18 mouse cellular contexts compared by ENCODE assay signal in genomic region chr1:171969221-171969620, GRCm38 (mm10). TPM values are rescaled to one million over a fixed set of nuclear protein-coding genes. Genes with fewer than 3 reads are reported as not detected.
"Had no signal": no experiment of that assay in that cellular context is flagged by ENCODE, and none has a peak within 500 bp of the region (broad histone marks: within the 10 kb centered on the region; RNA-seq: fewer than 3 reads in every experiment).

No protein-coding gene starts in this region.

- H3K9me3 ChIP-seq: neural tube, embryonic 15.5 days; stomach, embryonic 15.5 days had no signal

- H3K27ac ChIP-seq: neural tube, embryonic 15.5 days; stomach, embryonic 15.5 days; stomach, postnatal 0 days had no signal

- H3K4me3 ChIP-seq: neural tube, embryonic 15.5 days; stomach, embryonic 15.5 days had no signal

- H3K9ac ChIP-seq: neural tube, embryonic 15.5 days; stomach, embryonic 15.5 days had no signal

- H3K27me3 ChIP-seq: neural tube, embryonic 15.5 days; stomach, embryonic 15.5 days had no signal

- H3K4me2 ChIP-seq: neural tube, embryonic 15.5 days; stomach, embryonic 15.5 days had no signal

- H3K4me1 ChIP-seq: stomach, embryonic 15.5 days had no signal

- H3K36me3 ChIP-seq: neural tube, embryonic 15.5 days; stomach, embryonic 15.5 days had no signal

- DNase-seq: retina, postnatal 1 day; right cerebral cortex, adult 18-20 months; right cerebral cortex, postnatal 14 days; right cerebral cortex, postnatal 25 days; right cerebral cortex, postnatal 4 days; spleen, adult 18-20 months; thymus, adult 18-20 months; thymus, adult 2 months; thymus, postnatal 14 days; thymus, postnatal 25 days; thymus, postnatal 36 days; thymus, postnatal 4 days had no signal

RNA-seq across cellular contexts. Expression of gene Slamf6, which starts 51.9 kb away (rescaled TPM):
- polyA plus RNA-seq: neural tube, embryonic 14.5 days; stomach, embryonic 14.5 days; testis, adult 2 months had no signal
